Mouse (Mus musculus) 3134 (cell line): ENCODE results near the gene Trpm8.

Experiments used
- DNase-seq: peaks from one replicate; pipeline ENCODE4 v3.0.0-alpha.2; 2011; ENCODE audit warnings: low spot score; ENCODE audit not compliant: insufficient read length; ENCODE audit errors: extremely low read depth

Trpm8 gene

GRCm38 (mm10) chr1:88345580-88345979 is 68.1 kb downstream of the Trpm8 start:
- peak; percentile 21 for DNase-seq

DNA sequence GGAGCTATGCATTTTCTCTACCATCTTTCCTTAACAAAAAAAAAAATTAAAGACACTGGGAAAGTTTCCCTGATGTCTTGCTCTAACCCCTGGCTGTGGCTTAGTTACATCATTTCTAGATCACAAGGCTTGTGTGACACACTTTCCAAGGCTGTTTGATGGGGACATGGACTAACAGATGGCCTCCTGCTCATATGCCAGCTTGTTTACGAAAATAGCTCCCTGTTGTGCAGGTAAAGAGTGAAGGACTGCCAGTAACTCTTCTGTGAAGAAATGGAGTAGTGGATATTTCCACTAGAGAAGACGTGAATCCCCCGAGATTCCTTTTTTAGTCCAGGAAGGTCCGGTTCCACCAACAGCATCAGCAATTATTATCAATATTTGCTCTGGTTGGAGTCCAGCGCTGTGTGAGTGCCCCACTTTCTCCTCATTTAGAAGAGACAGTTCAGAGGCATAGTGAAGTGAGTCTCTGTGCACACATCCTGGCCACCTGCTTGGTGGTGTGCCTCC is 71.1 kb downstream of the Trpm8 start:
- DNase-seq: no peak

- DNase-seq: no peak
Observed at GRCm38 (mm10) chr1:88350761-88351160, 73.3 kb downstream of the Trpm8 start.

- no peak for DNase-seq
Observed at GRCm38 (mm10) chr1:88355025-88355424, 77.6 kb downstream of the Trpm8 start.

- DNase-seq: no peak
Observed at GRCm38 (mm10) chr1:88355681-88356080, 78.2 kb downstream of the Trpm8 start.

DNA sequence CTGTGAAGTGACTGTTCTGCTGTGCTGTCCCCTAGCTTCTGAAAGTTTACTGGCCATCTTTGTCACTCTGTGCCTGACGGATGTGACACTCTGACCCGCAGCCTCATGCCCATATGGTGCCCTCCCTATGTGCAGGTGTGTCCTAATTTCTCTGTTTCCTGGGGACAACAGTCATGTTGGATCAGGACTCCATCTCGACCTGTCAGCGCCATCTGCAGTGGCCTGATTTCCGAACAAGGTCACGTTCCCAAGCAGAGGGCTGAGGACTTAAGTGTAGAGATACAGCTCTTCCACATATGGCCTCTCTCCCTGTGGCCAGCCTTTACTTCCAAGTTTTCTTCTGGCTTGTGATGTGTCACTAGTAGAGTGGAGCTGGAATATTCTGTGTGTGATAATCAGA is 79.2 kb downstream of the Trpm8 start:
- DNase-seq: no peak

DNA sequence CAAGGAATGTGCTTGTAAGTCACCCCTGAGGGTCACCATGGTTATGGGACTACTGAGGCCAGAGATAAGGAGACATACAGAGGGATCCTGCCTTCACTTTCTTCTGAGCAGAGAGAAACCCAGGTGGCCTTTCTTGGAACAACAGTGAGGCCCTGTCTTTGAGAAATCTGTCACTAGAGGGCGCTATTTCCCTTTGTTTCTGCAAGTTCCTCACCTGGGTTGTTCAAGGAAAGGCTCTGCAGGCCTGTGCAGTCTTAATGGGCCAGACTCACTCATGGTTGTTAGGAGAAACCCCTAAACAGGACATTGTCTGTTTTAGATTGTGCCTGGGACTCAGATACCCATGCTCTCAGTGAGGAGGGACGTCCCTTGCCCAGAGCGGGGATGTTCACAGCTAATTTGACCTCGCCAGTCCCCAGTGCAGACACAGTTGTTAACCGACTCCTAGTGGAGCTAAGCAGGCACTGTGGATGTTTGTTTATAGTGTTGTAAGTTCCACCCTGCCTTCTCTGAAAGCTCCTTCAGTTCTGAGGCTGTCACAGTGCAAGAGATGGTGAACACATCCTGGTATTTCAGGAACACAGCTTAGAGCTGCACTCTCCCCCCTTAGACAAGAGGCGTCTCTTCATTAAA is 80.1 kb downstream of the Trpm8 start:
- DNase-seq: peak; percentile 38

- no peak for DNase-seq
Observed at GRCm38 (mm10) chr1:88358102-88358654, 80.7 kb downstream of the Trpm8 start.

DNA sequence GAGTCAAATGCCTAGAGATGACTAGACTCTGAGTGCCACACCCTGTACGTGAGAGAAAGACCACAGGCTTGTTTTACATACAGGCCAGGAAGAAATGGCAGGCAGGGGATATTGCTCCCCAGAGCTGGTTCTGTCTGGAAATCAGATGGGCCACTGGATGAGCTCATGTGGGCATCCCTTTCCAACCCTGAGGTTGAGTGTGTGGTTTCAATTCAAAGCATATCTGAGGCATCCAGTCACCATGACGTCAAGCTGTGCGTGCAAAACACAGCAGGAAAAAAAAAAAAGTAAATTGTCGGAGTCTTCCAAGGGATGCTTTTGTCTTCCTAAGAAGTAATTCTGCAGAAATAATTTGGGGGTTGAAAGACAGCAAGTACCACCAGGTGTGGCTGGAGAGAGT is 83.6 kb downstream of the Trpm8 start:
- peak; percentile 28 for DNase-seq

DNA sequence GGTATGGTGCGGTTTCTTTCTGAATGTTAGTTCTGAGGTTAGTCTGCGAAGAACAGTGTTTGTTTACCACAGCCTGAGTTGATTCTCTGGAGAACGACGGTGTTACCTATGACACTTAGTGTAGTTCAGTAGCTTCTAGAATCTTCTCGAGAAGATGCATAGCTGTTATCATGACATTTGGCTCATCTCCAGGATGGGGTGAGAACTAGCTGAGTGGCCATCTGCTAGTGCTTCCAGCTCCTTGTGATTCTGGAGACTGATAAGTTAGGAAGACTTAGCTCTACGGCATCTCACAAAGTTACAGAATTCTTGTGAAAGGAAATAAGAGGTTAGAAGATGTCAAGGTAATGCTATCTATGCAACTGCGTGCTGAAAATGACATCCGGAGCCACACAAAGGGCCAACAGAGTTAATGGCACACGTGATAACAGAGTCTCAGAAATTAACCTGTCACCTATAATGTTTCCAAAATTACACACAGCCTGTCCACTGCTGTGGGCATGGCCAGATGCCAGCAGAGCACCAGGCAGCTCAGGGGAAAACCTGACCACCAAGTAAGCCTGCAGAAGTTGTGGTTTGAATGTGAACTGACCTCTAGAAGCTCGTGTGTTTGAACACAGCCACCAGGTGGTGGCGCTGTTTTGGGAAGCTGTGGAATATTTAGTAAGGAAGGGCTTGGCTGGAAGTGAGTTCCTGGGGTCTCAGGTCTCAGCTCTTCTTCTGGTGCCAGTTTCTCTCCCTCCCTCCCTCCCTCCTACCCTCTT is 89.6 kb downstream of the Trpm8 start:
- DNase-seq: no peak

DNA sequence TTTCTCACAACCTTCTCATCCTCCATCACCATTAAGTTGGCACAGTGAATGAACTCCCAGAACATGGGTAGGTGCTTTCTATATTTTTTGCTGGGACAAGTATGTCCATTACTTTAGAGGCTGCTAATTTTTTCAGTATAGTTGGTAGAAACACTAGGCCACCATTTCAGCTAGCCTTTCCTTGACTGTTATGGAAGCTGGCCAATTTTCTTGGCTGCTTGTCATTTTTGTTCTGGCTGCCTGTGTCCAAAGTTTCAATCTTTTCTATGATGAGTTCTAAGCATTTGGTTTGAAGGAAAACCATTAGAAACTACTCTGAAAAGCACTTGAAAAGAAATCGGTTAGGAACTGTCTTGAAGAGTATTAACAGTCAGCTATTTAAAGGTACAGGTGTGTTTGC is 101.0 kb downstream of the Trpm8 start:
- no peak for DNase-seq

DNA sequence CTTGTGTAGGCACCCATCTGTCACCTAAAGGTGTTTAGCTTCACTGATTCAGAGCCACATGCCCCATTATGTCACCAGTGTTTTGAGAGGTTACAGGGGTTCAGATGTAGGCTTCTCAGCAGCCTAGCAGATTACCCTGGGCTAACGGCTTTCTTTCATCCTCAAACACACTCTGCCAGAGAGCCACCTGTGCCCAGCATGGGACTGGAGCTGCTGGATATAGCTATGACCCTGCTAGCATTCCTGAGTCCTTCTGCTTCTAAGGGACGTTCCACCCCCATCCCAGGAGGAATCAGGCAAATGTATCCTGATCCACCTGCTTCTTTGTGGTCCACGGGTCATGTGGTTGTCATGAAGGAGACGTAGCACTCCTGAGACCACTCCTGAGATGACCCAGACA is 114.2 kb downstream of the Trpm8 start:
- no peak for DNase-seq

GRCm38 (mm10) chr1:88393321-88393720 is 115.9 kb downstream of the Trpm8 start:
- no peak for DNase-seq

- DNase-seq: no peak
Observed at GRCm38 (mm10) chr1:88403378-88403777, 125.9 kb downstream of the Trpm8 start.

DNA sequence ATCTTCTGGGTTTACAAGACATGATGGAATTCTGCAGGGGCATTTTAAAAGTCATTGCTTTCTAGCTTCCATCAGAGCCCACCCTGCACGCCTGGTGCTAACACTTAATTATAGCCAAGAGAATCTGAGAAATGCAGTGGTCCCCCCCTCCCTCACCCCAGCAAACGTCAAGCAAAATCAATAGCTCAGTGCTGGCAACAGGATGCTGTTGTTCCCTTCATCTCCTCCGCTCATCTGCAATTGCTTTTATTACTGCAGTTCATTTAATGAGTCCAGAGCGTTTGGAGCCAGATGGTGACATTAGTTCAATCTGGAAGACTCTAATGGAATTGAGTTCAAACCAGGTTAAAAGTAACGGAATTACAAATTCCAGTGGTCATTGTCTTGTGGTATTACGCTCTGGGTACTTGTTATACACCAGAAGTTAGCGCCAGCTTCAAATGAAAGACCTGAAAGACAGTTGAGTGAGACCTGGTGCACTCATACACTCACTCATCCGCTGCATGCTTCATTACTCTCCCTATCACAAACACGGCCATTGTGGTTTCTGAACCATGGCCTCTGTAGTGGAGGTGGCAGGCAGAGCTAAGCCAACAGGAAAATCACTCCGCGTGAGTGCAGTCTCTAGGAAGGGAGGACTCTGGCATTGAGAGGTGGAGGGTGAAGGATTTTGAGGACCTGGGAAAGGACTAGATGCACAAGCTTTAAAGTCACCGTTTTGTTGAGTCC is 128.8 kb downstream of the Trpm8 start:
- DNase-seq: no peak

GRCm38 (mm10) chr1:88406807-88407198 is 129.3 kb downstream of the Trpm8 start, which contains the start of gene Spp2:
Gene Spp2, plus strand, starts transcription at chr1:88406961.
- DNase-seq: no peak

GRCm38 (mm10) chr1:88408340-88408739 is 130.9 kb downstream of the Trpm8 start:
- DNase-seq: no peak

DNA sequence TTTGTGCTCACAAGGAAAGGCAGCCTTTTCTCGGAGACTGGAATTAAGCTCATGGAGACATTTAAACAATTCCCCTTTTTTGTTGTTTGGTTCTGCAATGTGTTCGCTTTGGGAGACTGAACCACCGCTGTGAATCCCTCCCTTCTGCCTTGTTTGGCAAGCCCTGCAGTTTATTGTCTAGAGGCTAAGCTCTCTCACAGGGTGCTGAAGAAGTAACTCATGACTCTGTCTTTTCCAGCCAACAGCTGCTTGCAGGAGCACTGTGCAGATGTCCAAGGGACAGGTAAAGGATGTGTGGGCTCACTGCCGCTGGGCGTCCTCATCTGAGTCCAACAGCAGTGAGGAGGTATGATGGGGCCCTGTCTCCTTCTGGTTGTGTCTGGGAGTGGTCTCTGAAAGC is 134.6 kb downstream of the Trpm8 start:
- DNase-seq: no peak

DNA sequence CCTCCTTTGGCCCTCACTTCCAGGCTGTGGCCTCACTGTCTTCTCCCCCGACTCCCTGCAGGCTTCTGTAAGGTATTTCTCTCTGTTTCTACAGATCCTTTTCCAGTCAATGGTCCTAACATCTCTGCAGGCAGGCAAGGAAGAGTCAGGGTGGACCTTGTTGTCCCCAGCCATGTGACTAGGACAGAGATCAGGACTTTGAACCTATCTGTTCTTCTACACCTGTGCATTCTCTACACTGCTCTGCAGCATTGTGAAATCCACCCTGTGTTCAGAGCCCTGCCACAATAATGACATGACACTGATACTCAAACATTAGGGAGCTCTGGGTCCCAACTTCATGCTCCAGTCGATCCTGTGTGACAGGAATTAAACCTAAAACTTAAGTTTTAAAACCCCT is 141.5 kb downstream of the Trpm8 start:
- no peak for DNase-seq

DNA sequence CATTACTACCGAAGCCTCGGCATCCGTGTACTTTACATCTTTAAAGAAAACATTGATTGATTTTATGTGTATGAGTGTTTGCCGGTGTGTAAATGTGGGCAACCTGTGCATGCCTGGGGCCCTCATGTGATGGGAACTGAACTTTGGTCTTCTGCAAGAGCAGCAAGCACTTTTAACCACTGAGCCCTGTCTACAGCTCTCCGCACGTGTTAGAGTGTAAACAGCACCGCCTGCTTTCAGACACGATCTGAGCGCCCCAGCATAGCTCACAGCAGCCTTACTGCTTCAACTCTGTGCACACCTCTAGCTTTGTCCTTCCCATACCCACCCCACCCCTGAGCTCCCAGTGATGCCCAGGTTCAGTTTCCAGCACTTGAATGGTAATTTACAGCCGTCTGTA is 144.6 kb downstream of the Trpm8 start:
- no peak for DNase-seq

GRCm38 (mm10) chr1:88422846-88423395 is 145.5 kb downstream of the Trpm8 start:
- no peak for DNase-seq
